Mouse (Mus musculus) bone marrow, adult 2 months (tissue): Measurements from ENCODE around the gene Aco1. TPM values are rescaled to one million over a fixed set of nuclear protein-coding genes. Genes with fewer than 3 reads are reported as not detected.

Experiments used
- H3K27ac ChIP-seq: fragments of 200-500 bp; 2 replicates; pipeline ENCODE4 v1.5.1; 2012; ENCODE audit warnings: low read depth, mild to moderate bottlenecking, control low read depth, inconsistent platforms, low read length; ENCODE audit not compliant: control insufficient read depth, poor library complexity, insufficient read depth
- H3K4me1 ChIP-seq: fragments of 200-500 bp; 2 replicates; pipeline ENCODE4 v1.6.1; 2011; ENCODE audit warnings: low read length; ENCODE audit not compliant: control insufficient read depth, insufficient read depth
- H3K4me3 ChIP-seq: fragments of 200-500 bp; replicated peaks from 2 replicates; pipeline ENCODE3; 2011; ENCODE audit warnings: mild to moderate bottlenecking, low read depth, low read length, control low read depth; ENCODE audit not compliant: control insufficient read depth
- CTCF ChIP-seq: fragments of 200-500 bp; IDR thresholded peaks from 2 replicates; pipeline ENCODE4 v1.5.1; 2011; ENCODE audit warnings: low read length, control low read depth; ENCODE audit not compliant: control insufficient read depth, insufficient read depth
- POLR2A ChIP-seq: fragments of 200-500 bp; IDR thresholded peaks from 2 replicates; pipeline ENCODE4 v1.6.1; 2011; ENCODE audit warnings: low read depth, mild to moderate bottlenecking, control low read depth, low read length, borderline replicate concordance; ENCODE audit not compliant: control insufficient read depth
- WGBS: fragments of 180-500 bp; shearing (Covaris S2); methylation state at CpG from one replicate; pipeline ENCODE4 v1.1.7; 2018; 5-methylcytosine and 5-hydroxymethylcytosine counted together
- polyA plus RNA-seq: library from polyadenylated mRNA; stranded (reverse); fragments of >200 nt; gene quantifications from 2 replicates; pipeline ENCODE4 v1.2.4, GENCODE M21; 2011; ENCODE audit warnings: low replicate concordance; ENCODE audit not compliant: missing spikeins, insufficient read depth, insufficient read length

The Aco1 gene
- polyA plus RNA-seq, 1 experiment: 15.7 TPM

DNA sequence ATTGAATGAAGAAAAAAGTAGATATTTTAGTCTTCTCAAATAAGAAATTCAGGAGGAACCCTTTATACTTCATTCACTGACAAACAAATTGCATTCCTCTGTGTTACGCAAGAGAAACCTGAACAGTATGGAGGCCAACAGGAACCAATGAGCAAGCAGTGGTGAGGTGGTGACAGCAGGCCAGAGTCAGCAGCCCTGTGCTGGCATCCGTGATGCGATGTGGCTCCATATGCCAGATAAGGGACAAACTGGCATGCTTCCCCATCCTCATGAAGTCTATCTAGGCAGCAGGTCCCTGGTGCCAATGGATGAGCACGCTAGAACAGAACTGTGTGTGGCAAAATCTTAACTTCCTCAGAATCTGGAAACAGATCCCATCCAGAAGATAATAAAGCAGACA is 6.4 kb upstream of the Aco1 start:
- TF ChIP-seq POLR2A: no peak
- no peak for TF ChIP-seq CTCF
- H3K4me3 ChIP-seq: no peak overlapping the region

DNA sequence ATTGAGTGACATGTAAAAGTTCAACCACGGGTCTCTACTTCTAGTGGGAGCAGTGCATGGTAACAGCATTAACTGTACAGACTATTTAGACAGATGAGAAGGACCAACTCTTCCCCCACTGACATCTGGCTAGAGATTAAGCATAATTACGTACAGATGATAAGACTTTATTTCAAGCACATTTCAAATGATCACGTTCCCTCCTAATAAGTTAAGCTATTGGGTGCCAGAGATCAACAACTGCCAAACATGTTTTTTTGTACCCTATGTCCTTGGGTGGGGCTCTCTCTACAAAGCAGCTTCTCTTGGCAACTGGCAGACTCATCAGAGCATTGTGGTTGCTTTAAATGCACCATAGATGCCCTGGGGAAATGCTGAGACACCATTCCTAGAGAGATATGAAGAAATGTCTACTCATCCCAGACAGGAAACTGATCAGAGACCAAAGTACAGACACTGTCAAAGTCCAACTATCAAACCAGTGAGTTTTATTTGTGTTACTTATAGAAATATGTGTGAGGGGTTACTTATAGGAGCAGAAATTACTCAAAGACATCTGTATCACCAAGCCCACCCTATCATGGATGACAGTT is 3.1 kb upstream of the Aco1 start:
- Histone ChIP-seq H3K4me1 (peaks cover 3% of the 10 kb centered on the region; the same call in 1 of the 2 replicates), H3K4me3 (no peak overlapping the region), H3K27ac (no peak overlapping the region)
- WGBS: 59% methylated on average over 3 of the region's 3 CpGs
- TF ChIP-seq CTCF (no peak), POLR2A (no peak)

More for the DNA sequence above, 6.4 kb upstream of the Aco1 start:
- Histone ChIP-seq H3K4me1 (peaks cover 1% of the 10 kb centered on the region; the same call in 1 of the 2 replicates), H3K27ac (no peak overlapping the region)
- 67% methylated on average over 4 of the region's 4 CpGs for WGBS

DNA sequence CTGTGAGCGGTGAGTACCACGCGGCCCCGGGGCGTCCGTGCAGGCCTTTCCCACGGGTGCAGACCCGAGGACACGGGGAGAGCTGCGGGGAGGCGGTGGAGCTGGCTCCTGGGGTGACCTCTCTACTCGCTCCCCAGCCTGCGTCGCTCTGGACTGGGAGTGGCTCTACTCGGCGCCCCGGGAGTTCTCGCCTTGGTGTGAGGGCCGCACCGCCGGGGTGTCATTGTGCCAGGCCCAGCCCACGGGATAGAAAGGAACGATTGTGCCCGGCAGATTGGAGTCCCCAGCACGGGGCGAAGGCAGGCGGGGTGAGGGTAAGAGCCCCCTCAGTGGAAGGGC is 621 bp downstream of the Aco1 start:
- no peak for TF ChIP-seq POLR2A
- no peak for TF ChIP-seq CTCF
- Histone ChIP-seq H3K4me3 (peak overlapping the region; percentile 77), H3K4me1 (peaks cover 2% of the 10 kb centered on the region; the same call in 1 of the 2 replicates), H3K27ac (peak overlapping the region; percentile 57)
- under 1% methylated on average over 27 of the region's 27 CpGs for WGBS

DNA sequence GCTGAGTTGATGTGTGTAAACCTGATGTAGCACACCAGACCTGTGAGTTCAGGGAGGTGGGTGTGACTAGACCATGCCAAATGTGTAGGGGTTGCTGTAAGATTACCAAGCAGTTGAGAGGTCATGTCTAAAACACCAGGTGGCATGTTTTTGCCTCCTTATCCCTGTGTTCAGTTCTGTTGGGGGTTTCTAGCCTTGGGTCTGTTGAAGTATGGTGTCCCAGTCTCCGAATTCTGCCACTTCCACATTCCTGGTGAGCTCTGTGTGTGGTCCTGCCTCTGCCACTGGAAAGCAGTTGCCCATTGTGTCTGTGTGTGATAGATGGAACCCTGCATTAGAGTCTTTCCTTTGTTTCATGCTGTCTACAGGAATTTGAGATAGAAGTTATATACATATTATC is 1.7 kb downstream of the Aco1 start:
- Histone ChIP-seq H3K4me3 (no peak overlapping the region), H3K27ac (no peak overlapping the region), H3K4me1 (peaks cover 2% of the 10 kb centered on the region; the same call in 1 of the 2 replicates)
- no peak for TF ChIP-seq CTCF
- WGBS: 80% methylated on average over 1 of the region's 1 CpGs

DNA sequence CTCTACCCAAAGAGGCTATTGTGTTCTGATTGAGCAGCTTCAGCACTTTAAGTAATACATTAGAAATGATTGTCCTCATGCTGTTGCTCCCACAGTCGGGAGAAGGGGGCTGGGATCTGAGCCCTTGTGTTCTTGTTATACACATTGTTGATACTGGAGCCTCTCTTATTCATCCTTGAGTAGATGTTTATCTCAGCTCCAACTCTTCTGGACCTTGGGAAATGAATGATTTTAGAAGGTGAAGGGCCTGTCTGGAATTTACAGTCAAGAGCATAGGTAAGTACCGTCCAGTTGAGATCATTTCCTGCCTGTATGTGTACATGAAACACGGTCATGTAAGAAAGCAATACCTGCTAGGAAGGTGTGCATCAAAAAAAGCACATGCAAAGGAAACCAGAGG is 2.1 kb downstream of the Aco1 start:
- Histone ChIP-seq H3K4me3 (no peak overlapping the region), H3K27ac (no peak overlapping the region), H3K4me1 (peaks cover 2% of the 10 kb centered on the region; the same call in 1 of the 2 replicates)
- 80% methylated on average over 3 of the region's 3 CpGs for WGBS
- TF ChIP-seq CTCF: no peak
- no peak for TF ChIP-seq POLR2A

DNA sequence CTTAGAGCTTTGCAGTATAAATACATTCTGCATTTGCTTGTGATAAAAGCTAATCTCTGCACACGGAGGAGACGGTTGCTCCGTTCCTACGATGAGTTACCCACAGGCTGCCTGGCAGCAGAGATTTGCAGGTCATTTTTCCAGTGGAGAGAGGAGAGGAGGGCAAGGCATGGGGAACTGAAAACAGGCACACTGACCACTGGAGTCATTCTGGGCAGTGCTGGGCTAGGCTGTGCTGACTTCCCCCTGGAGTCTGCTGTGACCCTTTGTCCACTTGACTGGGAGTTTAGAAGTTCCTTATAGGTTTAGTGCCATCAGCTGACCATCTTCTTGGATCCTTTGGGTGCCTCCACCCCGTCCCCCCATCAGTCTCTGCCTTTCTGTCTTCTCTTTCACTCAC is 5.4 kb downstream of the Aco1 start:
- no peaks in the 10 kb centered on the region; the same call in 1 of the 2 replicates for H3K4me1 ChIP-seq
- TF ChIP-seq CTCF (no peak), POLR2A (no peak)
- H3K4me3 ChIP-seq: no peak overlapping the region
- 76% methylated on average over 5 of the region's 5 CpGs for WGBS
- H3K27ac ChIP-seq: no peak overlapping the region

DNA sequence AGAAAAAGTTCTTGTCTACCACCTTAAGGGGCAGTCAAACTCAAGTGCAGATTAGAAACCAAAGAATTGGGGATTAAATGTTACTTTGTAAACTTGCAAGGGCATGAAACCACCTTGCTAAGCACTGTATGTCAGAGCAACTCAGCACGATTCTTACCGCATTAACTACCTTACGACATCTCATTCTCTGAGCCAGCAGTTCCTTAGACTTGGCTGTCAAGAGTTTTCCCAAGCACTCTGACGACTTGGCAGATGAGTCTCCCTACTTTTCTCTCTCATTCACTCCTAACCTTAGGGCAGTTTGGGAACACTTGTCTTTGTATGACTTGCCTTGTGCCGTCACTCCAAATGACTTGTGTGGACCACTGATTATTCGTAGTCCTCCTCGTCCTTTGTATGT is 7.2 kb downstream of the Aco1 start:
- H3K4me3 ChIP-seq: no peak overlapping the region

DNA sequence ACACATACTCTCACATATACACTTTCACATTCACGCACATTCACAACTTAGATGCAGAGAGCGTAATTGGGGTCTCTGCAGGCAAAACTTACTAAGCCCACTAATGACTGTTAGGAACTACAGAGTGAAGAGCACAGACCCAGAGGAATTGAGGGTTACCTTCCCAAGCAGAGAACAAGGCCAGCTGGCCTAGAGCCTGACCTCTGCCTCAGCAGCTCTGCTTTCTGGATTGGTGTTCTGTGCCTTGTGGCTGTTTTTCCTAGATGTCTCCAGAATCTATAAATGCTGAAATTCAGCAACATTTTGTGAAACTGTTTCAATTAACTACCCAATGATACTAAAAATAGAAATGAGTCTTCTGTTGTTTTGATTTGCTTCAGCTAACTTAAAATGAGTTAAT is 9.9 kb downstream of the Aco1 start:
- 89% methylated on average over 2 of the region's 2 CpGs for WGBS
- no peak for TF ChIP-seq POLR2A
- TF ChIP-seq CTCF: no peak
- H3K27ac ChIP-seq: no peak overlapping the region
- peaks cover 2% of the 10 kb centered on the region; the same call in 1 of the 2 replicates for H3K4me1 ChIP-seq
- H3K4me3 ChIP-seq: no peak overlapping the region

More for the DNA sequence above, 7.2 kb downstream of the Aco1 start:
- TF ChIP-seq CTCF (no peak), POLR2A (no peak)
- Histone ChIP-seq H3K27ac (no peak overlapping the region), H3K4me1 (no peaks in the 10 kb centered on the region)
- 85% methylated on average over 7 of the region's 7 CpGs for WGBS

DNA sequence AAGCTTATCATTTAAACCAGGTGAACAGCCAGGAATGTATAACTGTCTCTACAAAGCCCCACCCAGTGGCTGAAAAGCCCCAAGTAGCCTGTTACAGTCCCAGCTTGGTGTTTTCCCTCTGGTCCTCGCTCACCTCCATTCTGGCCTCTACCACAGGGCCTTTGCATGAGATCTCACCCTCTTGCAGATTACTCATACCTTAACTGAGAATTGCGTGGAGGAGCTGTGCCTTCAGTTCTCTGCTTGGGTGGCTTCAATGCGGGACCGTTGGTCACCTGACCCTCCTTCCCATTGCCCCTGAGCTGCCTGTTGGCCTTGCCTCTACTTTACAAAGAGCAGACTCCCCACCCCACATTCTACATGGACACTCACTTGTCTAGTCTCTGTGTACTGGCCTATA is 10.6 kb downstream of the Aco1 start:
- no peak for TF ChIP-seq CTCF
- no peak for TF ChIP-seq POLR2A
- Histone ChIP-seq H3K27ac (no peak overlapping the region), H3K4me3 (no peak overlapping the region), H3K4me1 (peaks cover 2% of the 10 kb centered on the region; the same call in 1 of the 2 replicates)
- 91% methylated on average over 4 of the region's 4 CpGs for WGBS
